ENCODE assay signal across 20 mouse cellular contexts in genomic region chr14:15722135-15722534, GRCm38 (mm10).
DNase-seq lines count a peak whose midpoint lies in the region; ATAC-seq and TF ChIP-seq lines count a peak whose summit lies in the region.
"Had no signal": no experiment of that assay in that cellular context is flagged by ENCODE, and none has a peak within 500 bp of the region (broad histone marks: within the 10 kb centered on the region; RNA-seq: fewer than 3 reads in every experiment).

No protein-coding gene starts in this region.

- no peak overlapping the region for H3K9ac ChIP-seq in forebrain, postnatal 0 days
- H3K9ac ChIP-seq in forebrain, embryonic 12.5 days: no peak overlapping the region
- H3K9ac ChIP-seq in lung, embryonic 14.5 days: no peak overlapping the region
- no peak overlapping the region for H3K9ac ChIP-seq in midbrain, postnatal 0 days (replicated peaks; ENCODE audit: low read length, poor library complexity, severe bottlenecking)
- H3K9ac ChIP-seq in midbrain, embryonic 16.5 days (ENCODE audit: low read depth, low read length): no peak overlapping the region
- H3K9ac ChIP-seq: heart, embryonic 13.5 days; hindbrain, embryonic 14.5 days had no signal

- 54% methylated on average over 1 of the region's 1 CpGs for WGBS in forebrain, postnatal 0 days
- WGBS in forebrain, embryonic 12.5 days: 91% methylated on average over 1 of the region's 1 CpGs
- WGBS in lung, embryonic 14.5 days: 45% methylated on average over 1 of the region's 1 CpGs
- WGBS in midbrain, postnatal 0 days: 69% methylated on average over 1 of the region's 1 CpGs
- 89% methylated on average over 1 of the region's 1 CpGs for WGBS in midbrain, embryonic 16.5 days

- TF ChIP-seq CTCF in forebrain, postnatal 0 days (IDR thresholded peaks at IDR 0.05; ENCODE audit: low read depth): no peak
- no peak for TF ChIP-seq CTCF in lung, embryonic 14.5 days (IDR thresholded peaks at IDR 0.05; ENCODE audit: low read depth)
- no peak for TF ChIP-seq CTCF in midbrain, postnatal 0 days (IDR thresholded peaks at IDR 0.05)

- ATAC-seq in forebrain, postnatal 0 days: peak; percentile 87
- no peak for ATAC-seq in forebrain, embryonic 12.5 days (ENCODE audit: low FRiP score)
- ATAC-seq in lung, embryonic 14.5 days (ENCODE audit: insufficient read depth): peak; percentile 35; the same call in 1 of the 2 replicates
- peak; percentile 54; the same call in 1 of the 2 replicates for ATAC-seq in midbrain, postnatal 0 days (ENCODE audit: low FRiP score)
- ATAC-seq in midbrain, embryonic 16.5 days: no peak
- ATAC-seq: inflammation-experienced regulatory T-cells, adult 6 months; intestine, postnatal 0 days had no signal

- no peak overlapping the region for H3K4me3 ChIP-seq in forebrain, postnatal 0 days (ENCODE audit: low read depth, low read length)
- no peak overlapping the region for H3K4me3 ChIP-seq in forebrain, embryonic 12.5 days (replicated peaks)
- no peak overlapping the region for H3K4me3 ChIP-seq in lung, embryonic 14.5 days (ENCODE audit: low read depth, low read length)
- H3K4me3 ChIP-seq in midbrain, postnatal 0 days (ENCODE audit: low read depth, low read length): no peak overlapping the region
- H3K4me3 ChIP-seq in midbrain, embryonic 16.5 days (ENCODE audit: low read depth, low read length): no peak overlapping the region
- H3K4me3 ChIP-seq: embryonic facial prominence, embryonic 10.5 days; heart, embryonic 13.5 days had no signal

- no peak overlapping the region for H3K4me2 ChIP-seq in forebrain, postnatal 0 days (ENCODE audit: low read depth)
- no peak overlapping the region for H3K4me2 ChIP-seq in forebrain, embryonic 12.5 days
- no peak overlapping the region for H3K4me2 ChIP-seq in lung, embryonic 14.5 days
- no peak overlapping the region for H3K4me2 ChIP-seq in midbrain, postnatal 0 days (ENCODE audit: low read depth, low read length, poor library complexity, severe bottlenecking)
- H3K4me2 ChIP-seq in midbrain, embryonic 16.5 days (ENCODE audit: low read length): no peak overlapping the region
- H3K4me2 ChIP-seq: heart, embryonic 13.5 days; hindbrain, embryonic 14.5 days had no signal

- no peaks in the 10 kb centered on the region for H3K27me3 ChIP-seq in forebrain, postnatal 0 days (ENCODE audit: insufficient read depth, low read length)
- H3K27me3 ChIP-seq in forebrain, embryonic 12.5 days: no peaks in the 10 kb centered on the region
- H3K27me3 ChIP-seq in lung, embryonic 14.5 days (ENCODE audit: insufficient read depth, low read length): no peaks in the 10 kb centered on the region
- H3K27me3 ChIP-seq in midbrain, postnatal 0 days (ENCODE audit: insufficient read depth, low read length): no peaks in the 10 kb centered on the region
- H3K27me3 ChIP-seq in midbrain, embryonic 16.5 days (ENCODE audit: control insufficient read depth, insufficient read depth, low read depth, low read length): no peaks in the 10 kb centered on the region
- H3K27me3 ChIP-seq: CH12.LX; heart, embryonic 13.5 days had no signal

- H3K36me3 ChIP-seq in forebrain, postnatal 0 days (ENCODE audit: insufficient read depth): no peaks in the 10 kb centered on the region
- no peaks in the 10 kb centered on the region for H3K36me3 ChIP-seq in forebrain, embryonic 12.5 days (replicated peaks)
- H3K36me3 ChIP-seq in lung, embryonic 14.5 days (ENCODE audit: insufficient read depth): no peaks in the 10 kb centered on the region
- H3K36me3 ChIP-seq in midbrain, postnatal 0 days (ENCODE audit: insufficient read depth, low read length): no peaks in the 10 kb centered on the region
- no peaks in the 10 kb centered on the region for H3K36me3 ChIP-seq in midbrain, embryonic 16.5 days (ENCODE audit: control insufficient read depth, insufficient read depth, low read length)
- H3K36me3 ChIP-seq: embryonic facial prominence, embryonic 10.5 days; heart, embryonic 13.5 days had no signal

- H3K9me3 ChIP-seq in forebrain, postnatal 0 days (ENCODE audit: low read length): no peaks in the 10 kb centered on the region
- H3K9me3 ChIP-seq in forebrain, embryonic 12.5 days: no peaks in the 10 kb centered on the region
- no peaks in the 10 kb centered on the region for H3K9me3 ChIP-seq in lung, embryonic 14.5 days (ENCODE audit: low read depth, low read length)
- H3K9me3 ChIP-seq in midbrain, postnatal 0 days (ENCODE audit: low read length): no peaks in the 10 kb centered on the region
- H3K9me3 ChIP-seq in midbrain, embryonic 16.5 days (replicated peaks; ENCODE audit: control insufficient read depth, low read length, poor library complexity, severe bottlenecking): no peaks in the 10 kb centered on the region
- H3K9me3 ChIP-seq: embryonic facial prominence, embryonic 10.5 days had no signal

- H3K4me1 ChIP-seq in forebrain, postnatal 0 days (ENCODE audit: insufficient read depth): no peaks in the 10 kb centered on the region
- H3K4me1 ChIP-seq in forebrain, embryonic 12.5 days: no peaks in the 10 kb centered on the region
- H3K4me1 ChIP-seq in lung, embryonic 14.5 days (ENCODE audit: insufficient read depth): no peaks in the 10 kb centered on the region
- H3K4me1 ChIP-seq in midbrain, postnatal 0 days (ENCODE audit: insufficient read depth, low read length): no peaks in the 10 kb centered on the region
- no peaks in the 10 kb centered on the region for H3K4me1 ChIP-seq in midbrain, embryonic 16.5 days (ENCODE audit: control insufficient read depth, insufficient read depth, low read length)
- H3K4me1 ChIP-seq: embryonic facial prominence, embryonic 10.5 days; heart, embryonic 13.5 days had no signal

- DNase-seq in forebrain, postnatal 0 days: peak; percentile 27
- DNase-seq in lung, embryonic 14.5 days: peak; percentile 29
- DNase-seq in lung, adult 18-20 months: no peak
- DNase-seq in midbrain, postnatal 0 days (ENCODE audit: low spot score): peak; percentile 44
- peak; percentile 3 for DNase-seq in telencephalon, adult 2 months (ENCODE audit: low read depth, low spot score)
- no peak for DNase-seq in cerebellum, adult 9-10 months
- DNase-seq: adrenal gland, adult 2 months; adrenal gland, postnatal 36 days; cerebellum, adult 18-20 months; gastrocnemius, postnatal 36 days; heart, adult 11 months; heart, postnatal 4 days had no signal

- H3K27ac ChIP-seq in forebrain, postnatal 0 days (ENCODE audit: low read depth, low read length): no peak overlapping the region
- no peak overlapping the region for H3K27ac ChIP-seq in forebrain, embryonic 12.5 days
- H3K27ac ChIP-seq in lung, embryonic 14.5 days (ENCODE audit: low read depth): no peak overlapping the region
- no peak overlapping the region for H3K27ac ChIP-seq in midbrain, postnatal 0 days (ENCODE audit: low read depth, low read length)
- H3K27ac ChIP-seq in midbrain, embryonic 16.5 days (ENCODE audit: low read length): no peak overlapping the region
- H3K27ac ChIP-seq: embryonic facial prominence, embryonic 10.5 days; heart, embryonic 13.5 days; hindbrain, embryonic 14.5 days had no signal

Comparison
In these comparisons a context has a peak if more than half of its experiments do, and no peak if none do; other contexts are left out.
1. ATAC-seq: peak in forebrain, postnatal 0 days (single experiment), lung, embryonic 14.5 days (single experiment) and midbrain, postnatal 0 days (single experiment); none in forebrain, embryonic 12.5 days (single experiment) and midbrain, embryonic 16.5 days (single experiment).
2. DNase-seq: peak in forebrain, postnatal 0 days (single experiment), lung, embryonic 14.5 days (single experiment), midbrain, postnatal 0 days (single experiment) and telencephalon, adult 2 months (single experiment); none in lung, adult 18-20 months (0 of 2) and cerebellum, adult 9-10 months (single experiment).